Mouse (Mus musculus): Measurements from ENCODE around the gene Treml1.

The Treml1 gene

GRCm38 (mm10) chr17:48409380-48410298, 49.9 kb downstream of the Treml1 start, which contains the start of the genes Nfya and Oard1:
TSS of gene Nfya (minus strand) at chr17:48409906.
TSS of gene Oard1 (plus strand) at chr17:48410014.
- DNase-seq (ENCODE audit: low read depth, low spot score), result peak; percentile 99

- no peak for DNase-seq (ENCODE audit: low read depth, low spot score)
These were observed 50.6 kb downstream of the Treml1 start for GRCm38 (mm10) chr17:48410299-48410785.

GRCm38 (mm10) chr17:48411241-48411640, 51.5 kb downstream of the Treml1 start:
- DNase-seq (ENCODE audit: low read depth, low spot score), result no peak

GRCm38 (mm10) chr17:48416011-48416410, 56.3 kb downstream of the Treml1 start:
- no peak for DNase-seq (ENCODE audit: low read depth, low spot score)
